Mouse (Mus musculus): ENCODE results near the gene Cntn1.
A peak's percentile ranks its signal among the peaks of the same experiment; 100 is the strongest.

GRCm38 (mm10) chr15:92264980-92265707 lies 214.2 kb downstream of the Cntn1 start:
- TF ChIP-seq CTCF (IDR thresholded peaks at IDR 0.05; ENCODE audit: control insufficient read depth, insufficient read depth, insufficient read length) (peak; percentile 32), CEBPB (IDR thresholded peaks at IDR 0.05; ENCODE audit: low read depth) (no peak), MAX (IDR thresholded peaks at IDR 0.05) (no peak), MYOD1 (IDR thresholded peaks at IDR 0.05; ENCODE audit: control insufficient read depth, insufficient read length, low read depth) (no peak), USF1 (IDR thresholded peaks at IDR 0.05; ENCODE audit: low read depth) (no peak), FOSL1 (IDR thresholded peaks at IDR 0.05; ENCODE audit: insufficient read depth, low read length, poor library complexity, severe bottlenecking) (no peak)
